Mouse (Mus musculus) stomach, postnatal 0 days (tissue): ENCODE results near the gene Alpk1.

ENCODE experiments used
- CTCF ChIP-seq: IDR thresholded peaks from 2 replicates; pipeline ENCODE4 v1.5.1; 2016; ENCODE audit warnings: antibody characterized with exemption, low read depth, mild to moderate bottlenecking, moderate library complexity
- EP300 ChIP-seq: optimal IDR thresholded peaks from 2 replicates; pipeline ENCODE3; 2016; ENCODE audit warnings: antibody characterized with exemption

- TF ChIP-seq CTCF (no peak), EP300 (no peak)
Measured at GRCm38 (mm10) chr3:127765971-127766370, 14.4 kb downstream of the Alpk1 start.
